Mouse (Mus musculus): ENCODE measurements around the gene Ice2. TPM values are rescaled to one million over a fixed set of nuclear protein-coding genes. Genes with fewer than 3 reads are reported as not detected.
A peak's percentile ranks its signal among the peaks of the same experiment; 100 is the strongest.

Ice2 gene
- total RNA-seq, 2 experiments from 2014 or later: 3.8 to 4.9 TPM

DNA sequence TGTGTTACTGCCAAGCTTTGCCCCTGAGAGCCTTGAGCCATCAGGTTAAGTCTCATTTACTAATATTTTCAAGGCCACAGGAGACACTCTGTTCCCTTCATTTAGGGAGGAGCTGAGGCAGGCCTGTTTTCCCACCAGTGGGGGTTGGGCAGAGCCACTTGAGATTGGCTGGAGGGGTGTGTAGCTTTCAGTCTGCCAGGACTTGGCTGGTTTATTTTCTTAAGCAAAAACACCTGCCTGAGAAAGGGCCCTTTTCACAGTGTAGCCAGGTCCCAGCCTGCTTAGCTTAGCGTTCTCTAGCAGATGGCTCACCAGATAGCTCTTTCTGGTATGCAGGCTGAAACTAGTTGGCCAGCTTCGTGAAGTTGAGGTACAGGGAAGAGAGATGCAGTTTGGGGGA lies 61.3 kb downstream of the Ice2 start:
- DNase-seq: peak; percentile 83

DNA sequence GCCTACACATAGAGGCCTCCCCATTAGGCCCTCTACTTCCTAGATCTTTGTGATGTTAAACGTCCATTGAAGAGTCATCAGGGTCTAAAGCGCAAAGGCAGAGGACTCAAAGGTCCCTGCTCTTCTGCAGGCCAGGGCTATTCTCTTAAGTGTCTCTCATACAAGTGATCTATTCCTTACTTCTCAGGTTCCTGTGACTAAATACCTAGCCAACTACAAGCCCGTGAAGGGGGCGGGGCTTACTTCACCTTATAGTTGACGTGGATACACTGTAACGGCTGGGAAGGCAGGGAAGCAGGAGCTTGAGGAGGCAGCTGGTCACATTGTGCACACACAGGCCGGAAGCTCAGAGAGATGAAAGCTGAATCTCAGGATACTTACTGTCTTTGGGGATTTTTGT lies 62.2 kb downstream of the Ice2 start:
- no peak for DNase-seq

DNA sequence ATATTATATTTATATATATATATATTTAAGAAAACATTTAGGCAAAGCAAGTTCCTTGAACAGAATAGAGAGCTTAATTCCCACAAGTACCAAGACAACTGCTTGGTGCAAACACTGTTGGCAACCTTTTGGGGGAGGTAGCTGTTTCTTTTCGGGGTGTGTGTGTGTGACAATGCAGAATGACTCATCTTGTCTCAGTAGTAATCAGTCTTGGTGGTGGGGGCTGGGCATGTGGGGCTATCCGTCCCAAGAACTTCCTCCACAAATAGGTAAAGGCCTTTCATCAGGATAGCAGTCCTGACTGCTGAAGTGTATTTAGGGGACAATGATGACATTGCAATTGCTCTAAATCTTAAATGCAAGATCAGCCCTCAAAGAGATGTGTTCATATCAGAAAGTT lies 65.3 kb downstream of the Ice2 start:
- DNase-seq: no peak

DNA sequence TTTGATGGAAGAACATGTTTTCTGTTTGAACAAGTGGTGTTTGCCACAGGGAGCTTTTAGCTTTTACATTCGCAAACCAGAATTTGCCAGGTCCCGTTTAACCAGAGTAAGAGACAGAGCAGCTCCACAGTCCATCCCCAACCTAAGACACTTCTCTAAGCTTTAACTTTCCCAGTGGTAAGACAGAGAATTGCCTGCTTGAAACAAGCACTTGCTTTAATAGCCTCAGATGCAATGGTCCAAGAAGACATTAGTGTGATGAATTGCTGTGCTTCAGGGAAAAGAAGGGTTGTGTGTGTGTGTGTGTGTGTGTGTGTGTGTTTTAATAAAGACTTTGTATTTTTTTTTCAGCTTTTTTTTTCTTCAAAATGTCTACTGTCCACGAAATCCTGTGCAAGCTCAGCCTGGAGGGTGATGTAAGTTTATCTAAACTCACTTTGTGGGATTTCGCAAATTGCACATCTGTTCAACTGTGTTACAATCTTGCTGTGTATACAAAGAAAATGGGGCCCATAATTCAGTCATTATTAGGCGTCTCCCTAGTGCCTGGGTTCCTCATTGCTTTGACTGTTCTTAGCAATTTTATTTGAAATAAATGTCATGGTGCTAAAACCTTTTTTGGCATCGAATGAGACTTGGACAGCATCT lies 66.5 kb downstream of the Ice2 start:
- no peak for DNase-seq

DNA sequence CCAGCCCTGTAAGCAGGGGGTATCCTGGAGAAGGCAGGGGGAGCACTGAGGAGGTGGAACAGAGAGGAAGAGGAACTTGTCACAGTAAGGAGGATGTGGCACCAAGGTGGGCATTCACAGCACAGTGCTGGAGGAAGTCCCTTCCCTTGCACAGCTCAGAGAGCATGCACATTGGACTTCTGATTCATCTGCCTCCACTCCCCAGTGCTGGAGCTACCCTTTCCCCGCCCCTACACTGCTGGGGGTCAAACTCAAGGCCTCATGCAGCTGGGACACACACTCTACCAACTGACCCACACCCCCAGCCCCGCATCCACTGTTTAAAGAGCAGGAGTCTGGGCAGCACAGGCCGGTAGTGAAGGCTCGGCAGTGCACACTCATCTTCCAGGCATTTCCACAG lies 68.4 kb downstream of the Ice2 start:
- DNase-seq: no peak

DNA sequence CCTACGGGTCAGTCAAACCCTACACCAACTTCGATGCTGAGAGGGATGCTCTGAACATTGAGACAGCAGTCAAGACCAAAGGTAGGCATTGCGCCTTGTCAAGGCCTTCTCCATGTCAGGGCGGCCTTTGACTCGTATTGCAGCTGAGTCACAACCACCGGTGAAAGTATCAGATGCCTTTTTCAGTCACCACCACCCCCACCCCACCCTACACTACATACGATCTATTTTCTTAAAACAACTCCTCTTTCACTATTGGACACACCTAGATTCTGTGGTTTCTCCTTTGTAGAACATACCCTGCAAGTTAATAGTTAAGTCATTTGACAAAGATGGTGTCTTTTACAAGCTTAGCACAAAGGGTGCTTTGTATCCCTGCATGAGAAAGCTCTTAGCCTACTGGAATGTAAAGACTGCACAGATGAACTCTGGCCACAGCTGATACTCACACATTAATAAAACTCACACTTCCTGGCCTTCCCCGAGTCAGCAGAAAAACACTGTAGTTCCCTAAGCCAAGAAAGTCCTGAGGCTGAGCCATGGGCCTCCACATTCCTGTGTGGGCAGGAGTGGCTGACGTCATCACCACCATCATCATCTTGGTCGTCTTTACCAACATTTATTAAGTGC lies 69.7 kb downstream of the Ice2 start:
- DNase-seq: no peak

DNA sequence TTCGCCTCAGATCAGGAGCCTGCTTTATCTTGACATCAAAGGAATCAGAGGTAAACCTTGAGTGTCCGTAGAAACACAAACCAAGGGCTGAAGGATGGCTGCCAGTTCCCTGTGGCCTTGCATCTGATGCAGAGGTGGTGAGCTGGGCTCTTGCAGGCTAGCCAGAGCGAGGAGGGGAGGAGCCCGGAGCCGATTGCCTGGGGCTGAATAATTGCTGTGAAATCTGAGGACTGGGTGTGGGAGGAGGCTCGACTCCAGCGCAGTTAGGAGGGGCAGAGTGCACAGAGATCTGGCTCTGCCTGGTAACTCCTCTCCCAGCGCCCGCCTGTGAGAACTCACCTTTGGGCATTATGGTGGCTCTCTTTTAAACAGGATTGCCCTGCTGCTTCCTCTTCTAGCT lies 71.3 kb downstream of the Ice2 start:
- peak; percentile 55 for DNase-seq

DNA sequence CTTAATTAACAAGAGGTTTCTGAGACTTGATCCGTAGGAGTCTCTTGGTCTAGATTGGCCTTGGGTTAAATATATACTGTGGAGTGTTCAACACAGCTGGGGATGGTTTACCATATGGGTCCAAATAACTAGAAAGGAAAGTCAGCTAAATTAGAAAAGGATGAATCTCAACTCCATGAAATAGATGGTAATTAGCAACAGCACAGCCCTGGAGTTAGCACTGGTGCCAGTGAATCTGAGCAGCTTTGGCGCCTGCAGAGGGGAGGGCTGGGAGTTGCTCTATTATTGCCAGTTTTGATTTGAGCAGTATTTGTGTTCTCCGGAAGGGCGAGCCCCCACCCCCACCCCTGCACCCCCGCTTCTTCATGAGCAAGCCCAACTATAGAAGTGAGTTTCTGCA lies 72.7 kb downstream of the Ice2 start:
- no peak for DNase-seq

DNA sequence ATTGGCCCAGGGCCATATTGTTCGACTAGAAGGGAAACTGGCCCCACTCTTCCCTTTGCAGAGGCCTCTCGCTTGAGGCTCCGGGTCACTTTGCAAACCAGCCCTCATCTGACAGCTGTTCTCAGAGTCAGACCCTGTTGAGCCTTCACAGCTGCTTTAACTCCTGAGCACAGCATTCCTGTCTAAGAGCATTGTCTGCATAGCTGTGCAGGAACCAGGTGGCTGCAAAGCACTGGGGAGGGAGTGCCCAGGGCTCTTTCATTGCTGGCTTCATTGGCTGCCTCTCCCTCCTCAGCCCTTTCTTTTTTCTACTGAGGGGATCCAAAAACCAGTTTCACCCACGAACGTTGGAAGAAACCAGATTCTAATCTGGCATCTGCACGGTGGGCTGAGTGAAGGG lies 73.2 kb downstream of the Ice2 start:
- DNase-seq: no peak

DNA sequence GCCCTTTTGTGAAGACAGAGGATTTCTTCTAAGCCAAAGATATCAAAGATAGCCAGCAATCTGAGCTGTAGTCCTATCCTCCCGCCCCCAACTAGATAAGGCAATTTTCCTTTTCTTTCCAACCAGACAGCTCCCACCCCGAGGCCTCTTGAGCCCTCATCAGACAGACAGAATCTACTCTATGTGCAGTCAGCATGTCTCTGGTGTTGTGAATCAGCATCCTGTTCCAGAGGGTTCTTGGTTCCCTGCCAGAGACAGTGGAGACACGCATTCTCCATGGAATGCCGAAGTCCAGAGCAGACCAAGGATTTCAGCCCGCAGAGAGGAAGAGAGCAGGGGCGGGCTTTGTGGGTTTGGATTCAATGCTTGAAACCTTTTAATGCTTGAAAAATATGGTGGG lies 75.0 kb downstream of the Ice2 start:
- peak; percentile 76 for DNase-seq

DNA sequence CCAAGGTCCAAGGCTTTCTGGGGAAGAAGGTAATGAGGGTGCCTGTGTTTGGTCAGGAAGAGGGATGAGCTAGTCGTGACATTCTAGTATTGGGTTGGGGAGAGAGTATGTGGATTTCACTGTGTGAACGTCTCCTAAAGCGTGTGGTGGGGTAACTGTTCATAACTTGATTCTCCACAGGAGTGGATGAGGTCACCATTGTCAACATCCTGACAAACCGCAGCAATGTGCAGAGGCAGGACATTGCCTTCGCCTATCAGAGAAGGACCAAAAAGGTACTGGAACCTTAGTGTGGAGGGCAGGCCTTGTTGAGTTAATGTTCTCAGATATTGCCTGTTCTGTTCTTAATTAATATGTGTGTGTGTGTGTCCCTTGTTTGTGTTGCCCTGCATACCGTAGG lies 78.2 kb downstream of the Ice2 start:
- no peak for DNase-seq

DNA sequence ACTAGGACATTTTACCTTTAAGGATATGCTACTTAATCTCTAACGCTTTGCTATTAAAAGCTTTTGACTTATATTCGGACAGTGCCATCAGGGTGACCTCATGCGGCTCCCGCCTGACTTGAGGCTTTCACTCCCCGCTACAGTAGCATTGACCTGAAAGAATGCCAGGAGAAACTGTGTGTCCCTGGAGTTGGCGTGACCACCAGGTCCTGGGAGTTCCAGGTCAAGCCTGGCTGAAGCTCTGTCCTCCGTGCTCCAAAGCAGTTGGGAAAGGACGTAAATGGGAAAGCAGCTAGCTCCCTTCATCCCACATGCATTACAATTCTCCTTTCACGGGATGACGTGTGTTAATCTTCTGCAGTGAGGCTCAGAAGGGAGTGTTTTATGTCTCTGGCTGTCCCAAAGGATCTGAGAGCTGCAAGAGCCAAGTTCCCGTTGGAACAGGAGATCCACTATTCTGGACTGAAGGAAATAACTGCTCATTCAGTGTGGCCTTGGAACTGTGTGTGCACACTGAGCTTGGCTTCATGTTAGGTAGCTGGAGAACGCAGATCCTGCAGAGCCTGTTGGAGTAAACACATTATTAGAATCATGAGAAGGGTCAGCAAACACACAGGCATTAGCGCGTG lies 79.6 kb downstream of the Ice2 start:
- DNase-seq: peak; percentile 65

DNA sequence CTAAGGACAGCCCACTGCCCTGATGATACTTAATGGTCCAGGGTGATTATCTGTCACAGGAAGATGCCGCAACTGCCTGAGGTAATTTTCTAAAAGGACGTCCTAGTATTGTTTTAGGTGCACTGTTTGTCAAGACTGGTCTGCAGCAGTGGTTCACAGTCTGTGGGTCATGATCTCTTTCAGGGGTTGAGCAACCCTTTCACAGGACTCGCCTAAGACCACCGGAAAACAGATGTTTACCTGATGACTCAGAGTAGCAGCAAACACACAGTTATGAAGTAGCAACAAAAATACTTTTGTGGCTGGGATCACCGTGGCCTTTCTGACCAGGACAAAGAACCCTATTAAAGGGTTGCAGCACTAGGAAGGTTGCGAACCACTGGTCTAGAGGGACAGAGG lies 80.1 kb downstream of the Ice2 start:
- no peak for DNase-seq

DNA sequence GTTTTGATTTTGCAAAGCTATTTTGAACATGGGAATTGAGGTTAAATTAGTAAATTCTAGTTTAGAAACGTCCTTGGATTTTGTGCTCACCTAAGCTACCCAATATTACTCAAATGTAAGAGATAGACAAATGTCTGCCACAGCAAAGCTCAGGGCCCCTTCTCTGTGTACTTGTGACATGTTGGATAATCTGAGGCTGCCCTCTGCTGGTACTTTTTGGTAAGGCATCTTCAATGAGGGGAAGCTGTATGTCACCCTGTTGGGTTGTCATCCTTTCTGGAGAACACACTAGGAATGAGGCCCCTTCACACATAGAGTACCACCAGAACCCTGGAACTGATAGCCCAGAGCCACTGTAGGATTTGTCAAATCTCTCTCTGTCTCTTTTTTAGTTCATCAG lies 82.6 kb downstream of the Ice2 start:
- DNase-seq: peak; percentile 61

Small RNA genes lying within 50 kb of the gene (microRNA-seq; reads per million reads assigned to microRNA genes)
- 0 to 1.3 reads per million in 2 experiments for gene Mir3109 (ENCODE audit: borderline replicate concordance in 2 of 2)

Other genes starting within 250 kb of the Ice2 start
- 10 to 100 TPM; 52.8 to 74.7 TPM for gene Anxa2, start 55.7 kb downstream of the Ice2 start, total RNA-seq (2021)

Data from gastrocnemius, postnatal 25 days (tissue).